Mouse (Mus musculus) ES-Bruce4 (cell line): Measurements from ENCODE around the gene Pik3c2b.

Source experiments
- CTCF ChIP-seq: IDR thresholded peaks from one replicate; pipeline ENCODE4 v1.8.1; 2011; ENCODE audit warnings: low read depth, low read length
- EP300 ChIP-seq: IDR thresholded peaks from 2 replicates; pipeline ENCODE4 v1.6.1; 2011; ENCODE audit warnings: low read depth, low read length; ENCODE audit not compliant: insufficient read depth
- POLR2A ChIP-seq: IDR thresholded peaks from one replicate; pipeline ENCODE4 v1.8.1; 2011; ENCODE audit warnings: low read length; ENCODE audit not compliant: insufficient read depth

- TF ChIP-seq POLR2A: no peak
- no peak for TF ChIP-seq EP300
- no peak for TF ChIP-seq CTCF
These were observed 75.8 kb downstream of the Pik3c2b start for GRCm38 (mm10) chr1:133121246-133121645.
